Mouse (Mus musculus) c-Kit-positive CD71-positive TER-119-negative erythroid progenitor cells, embryonic 14.5 days (primary cell): ENCODE data around the gene Galnt10.
A peak's percentile ranks its signal among the peaks of the same experiment; 100 is the strongest.

ENCODE experiments used
- DNase-seq: peaks from one replicate; pipeline ENCODE4 v3.0.0-alpha.2; 2013; ENCODE audit warnings: low read depth

Gene Galnt10

DNA sequence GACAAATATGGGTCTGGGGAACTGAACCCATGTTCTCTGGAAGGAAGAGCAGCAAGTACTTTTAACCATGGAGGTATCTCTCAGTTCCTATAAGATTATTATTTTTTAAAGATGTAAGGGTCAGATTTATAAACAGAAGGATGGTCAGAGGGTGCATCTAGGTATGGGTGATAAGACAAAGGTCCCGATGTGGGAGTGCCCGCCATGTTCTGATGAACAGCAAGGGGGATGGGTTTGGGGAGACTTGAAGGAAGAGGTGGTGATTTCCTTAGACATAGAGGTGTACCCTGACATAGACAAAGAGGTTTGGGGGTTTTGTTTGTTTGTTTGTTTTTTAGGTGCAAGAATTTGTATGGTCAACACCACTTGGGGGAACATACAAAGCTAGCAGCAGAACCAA lies 1.6 kb upstream of the Galnt10 start:
- no peak for DNase-seq

DNA sequence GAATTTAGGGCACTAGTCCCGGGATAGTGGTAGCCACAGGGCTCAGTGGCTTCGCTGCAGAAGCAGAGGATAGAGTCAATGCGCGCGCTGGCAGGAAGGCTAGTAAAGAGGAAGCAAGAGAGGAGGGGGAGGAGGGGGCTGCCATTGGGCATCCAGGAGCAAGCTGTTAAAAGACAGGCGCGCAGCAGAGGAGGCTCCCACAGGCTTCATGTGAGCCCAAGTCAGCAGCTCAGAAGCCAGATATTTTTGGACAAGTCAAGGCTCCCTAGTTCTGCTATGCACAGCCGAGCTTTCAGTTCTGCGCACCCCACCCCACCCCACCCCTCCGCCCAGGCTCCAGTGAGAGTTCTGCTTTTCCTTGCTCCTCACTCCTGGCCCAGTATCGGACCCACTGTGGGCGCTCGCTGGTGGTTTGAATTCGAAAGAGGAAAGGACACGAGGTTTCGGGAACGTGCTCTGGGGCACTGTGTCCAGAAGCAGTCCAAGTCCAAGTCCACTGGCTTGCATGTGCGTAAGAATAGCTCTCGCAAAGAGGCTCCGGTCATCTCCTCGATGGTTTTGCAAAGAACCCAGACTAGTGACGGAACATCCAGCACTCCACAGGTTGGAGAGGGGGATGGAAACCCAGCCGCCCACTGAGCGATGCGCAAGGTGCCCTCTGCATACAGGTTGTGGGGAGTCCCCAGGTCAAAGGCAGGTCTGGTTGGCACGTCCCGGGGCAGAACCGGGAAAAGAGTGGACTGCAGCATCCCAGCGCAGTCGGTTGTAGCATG lies 811 bp upstream of the Galnt10 start:
- DNase-seq = no peak

DNA sequence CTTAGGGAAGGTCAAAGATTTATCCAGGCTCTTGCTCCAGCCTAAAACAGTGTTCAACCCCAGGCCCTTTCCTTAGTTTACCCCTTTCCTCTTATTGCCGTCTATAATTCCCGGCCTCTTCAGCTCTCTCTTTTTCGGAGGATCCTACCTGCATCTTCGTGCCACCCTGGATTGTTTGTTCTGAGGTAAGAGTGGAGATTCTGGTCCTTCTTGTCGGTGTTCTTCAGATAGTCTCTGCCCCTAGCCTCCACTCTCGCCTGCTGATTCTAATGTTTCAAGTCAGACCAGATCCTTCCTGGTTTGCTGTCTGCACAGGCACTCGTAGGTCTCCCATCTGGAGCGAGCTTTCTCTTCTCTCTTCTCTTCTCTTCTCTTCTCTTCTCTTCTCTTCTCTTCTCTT lies 605 bp downstream of the Galnt10 start:
- DNase-seq = no peak

DNA sequence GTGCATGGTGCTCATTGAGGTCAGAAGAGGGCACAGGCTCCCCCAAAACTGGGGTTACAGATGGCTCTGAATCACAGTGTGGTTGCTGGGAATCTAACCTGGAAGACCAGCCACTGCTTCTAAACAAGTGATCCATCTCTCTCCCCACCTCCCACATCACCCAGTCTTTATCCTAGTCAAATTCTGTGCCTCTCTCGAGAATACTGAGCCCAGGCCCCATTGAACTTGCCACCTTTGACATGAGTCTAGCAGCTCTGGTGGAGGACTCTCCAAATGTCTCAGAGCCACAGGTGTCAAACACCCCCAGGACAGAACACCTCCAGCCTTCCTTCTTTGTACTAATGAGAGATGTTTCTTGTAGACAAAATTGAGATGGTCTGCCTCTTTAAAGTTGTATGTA lies 1.2 kb downstream of the Galnt10 start:
- DNase-seq = no peak

DNA sequence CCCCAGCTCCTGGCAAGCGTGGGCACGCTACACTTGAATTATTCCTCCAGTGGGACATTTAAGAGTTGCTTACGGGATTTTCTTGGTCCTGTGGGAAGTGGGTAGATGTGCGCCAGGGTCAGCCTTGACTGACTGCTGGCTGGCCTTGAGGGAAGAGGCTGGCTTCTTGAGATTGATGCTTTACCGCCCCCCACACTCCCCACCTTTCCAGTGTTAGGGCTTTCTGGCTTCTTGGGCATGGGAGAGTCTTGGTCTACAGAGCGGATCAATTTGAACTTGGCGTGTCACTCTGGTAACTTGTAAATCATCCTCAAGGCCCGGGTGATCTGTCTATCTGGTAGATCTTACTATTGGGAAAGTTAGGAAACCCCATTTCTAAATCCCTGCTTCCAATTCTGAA lies 1.7 kb downstream of the Galnt10 start:
- no peak for DNase-seq

DNA sequence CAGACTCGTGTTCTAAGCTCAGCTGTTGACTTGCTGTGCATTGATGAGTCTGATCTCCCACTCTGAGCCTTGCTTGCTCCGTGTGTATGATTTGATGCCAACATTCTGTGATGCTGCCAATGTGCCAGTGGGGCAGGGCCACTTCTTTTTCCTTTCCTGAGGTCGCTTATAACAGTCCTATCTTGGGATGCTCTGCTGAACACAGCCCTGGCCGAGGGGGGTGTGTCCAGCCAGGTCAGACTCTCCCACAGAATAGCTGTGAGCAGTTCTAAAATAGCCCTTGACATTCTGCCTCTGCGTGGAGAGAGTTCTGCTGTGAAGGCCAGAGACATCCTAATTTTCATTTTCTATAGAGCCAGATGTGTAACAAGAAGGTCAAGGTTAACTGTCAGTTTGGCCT lies 2.2 kb downstream of the Galnt10 start:
- no peak for DNase-seq

DNA sequence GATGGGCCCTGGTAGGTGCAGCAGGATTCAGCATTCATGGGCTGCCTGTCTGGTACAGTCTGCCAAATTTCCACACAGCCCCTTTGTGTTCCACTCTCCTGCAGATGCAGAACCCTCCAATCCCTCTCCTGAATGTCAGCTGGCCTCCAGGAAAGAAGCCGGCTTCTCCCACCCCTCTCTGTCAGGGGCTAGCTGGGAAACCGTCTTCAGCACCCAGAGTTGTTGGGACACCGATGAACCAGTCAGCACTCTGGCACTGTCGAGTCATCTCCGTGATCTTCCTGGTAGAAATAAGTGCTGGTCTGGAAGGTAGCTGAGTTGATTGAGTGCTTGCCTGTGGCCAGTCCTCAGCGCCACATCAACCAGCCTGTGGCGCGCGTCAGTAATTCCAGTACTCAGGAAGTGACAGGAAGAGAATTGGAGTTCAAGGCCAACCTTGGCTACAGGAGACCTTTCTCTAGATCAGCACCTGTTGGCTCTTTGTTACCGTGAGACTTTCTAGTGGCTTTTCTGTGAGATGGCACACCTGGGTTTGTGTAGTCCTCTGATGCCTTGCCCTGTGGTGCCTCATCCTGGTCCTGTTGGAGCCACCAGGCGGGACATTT lies 3.1 kb downstream of the Galnt10 start:
- no peak for DNase-seq

DNA sequence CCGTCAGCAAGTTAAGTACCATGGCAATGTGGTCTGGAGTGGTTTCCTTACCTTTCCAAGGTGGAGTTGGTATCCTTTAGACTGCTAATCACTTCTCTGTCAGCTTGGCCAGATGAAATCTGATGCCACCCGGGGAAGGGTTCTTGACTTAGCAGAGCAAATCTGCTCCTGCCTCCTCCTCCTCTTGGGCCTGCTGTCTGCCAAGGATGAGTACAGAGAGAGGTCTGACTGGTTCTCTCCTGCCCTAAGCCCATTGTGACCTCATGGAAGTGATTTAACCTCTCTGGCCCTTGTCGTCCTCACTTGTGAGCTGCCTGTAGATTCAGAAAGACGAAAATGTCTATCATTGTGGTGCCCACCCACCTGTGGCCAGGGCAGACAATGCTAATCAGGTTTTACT lies 4.0 kb downstream of the Galnt10 start:
- no peak for DNase-seq

DNA sequence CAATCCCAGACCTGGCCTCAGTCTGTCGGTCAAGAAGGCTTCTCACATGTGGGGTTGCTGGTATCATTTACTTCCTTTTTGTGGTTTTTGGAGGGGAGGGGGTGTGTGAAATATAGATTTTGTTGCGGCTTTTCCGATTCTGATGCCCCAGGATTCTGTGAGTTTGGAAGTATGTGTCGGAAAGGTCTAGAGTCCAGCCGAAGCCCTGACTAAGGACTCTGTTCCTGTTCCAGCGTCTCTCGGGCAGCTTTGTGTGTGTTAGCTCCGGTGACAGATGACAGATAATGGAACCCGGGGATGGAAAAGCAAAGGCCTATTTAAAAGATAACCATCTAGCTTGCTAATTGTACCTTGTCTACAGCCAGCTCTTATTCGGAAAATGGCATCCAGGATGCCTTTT lies 4.4 kb downstream of the Galnt10 start:
- DNase-seq = no peak

DNA sequence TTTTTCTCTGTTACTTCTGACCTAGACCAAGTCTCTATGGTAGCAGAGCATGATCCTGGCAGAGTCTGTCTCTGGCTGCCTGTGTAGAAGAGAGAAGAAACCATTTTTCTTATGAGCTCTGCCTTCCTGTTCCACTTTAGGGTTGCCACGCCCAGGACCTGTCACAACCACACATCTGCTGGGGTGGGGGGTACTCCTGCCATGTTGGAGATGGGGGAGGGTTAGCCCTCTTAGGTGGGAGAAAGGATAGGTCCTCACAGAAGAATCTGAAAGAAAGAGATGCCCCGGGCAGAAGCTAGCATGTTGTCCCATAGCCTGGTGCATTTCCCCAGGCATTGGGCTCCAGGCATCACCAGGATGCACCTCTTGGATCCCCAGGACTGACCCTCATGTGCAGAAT lies 5.6 kb downstream of the Galnt10 start:
- DNase-seq = no peak

DNA sequence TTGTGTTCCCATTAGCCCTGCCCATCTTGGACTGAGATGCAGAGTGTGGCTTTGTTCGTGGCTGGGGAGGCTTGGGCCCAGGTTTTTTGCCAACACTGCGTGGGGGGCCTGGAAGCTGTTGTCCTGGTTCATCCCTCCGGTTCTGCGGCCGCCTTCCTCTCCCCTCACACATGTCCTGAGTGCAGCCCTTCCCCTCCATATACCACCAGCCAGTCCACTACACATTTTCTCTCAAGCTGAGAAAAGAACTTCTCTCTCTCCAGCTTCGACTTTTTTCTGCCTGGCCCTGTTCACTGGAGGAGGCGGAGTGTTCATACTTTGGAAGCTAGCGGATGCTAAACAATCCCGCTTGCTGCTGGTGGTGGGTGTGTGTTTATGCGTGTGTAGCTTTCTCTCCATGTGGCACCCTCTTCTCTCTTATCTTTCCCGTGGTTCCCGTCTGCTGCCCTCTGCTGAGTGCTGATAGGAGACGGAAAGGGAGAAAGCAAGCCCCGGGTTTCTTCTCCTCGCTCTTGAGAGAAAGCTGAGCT lies 6.1 kb downstream of the Galnt10 start:
- DNase-seq = peak; percentile 90

DNA sequence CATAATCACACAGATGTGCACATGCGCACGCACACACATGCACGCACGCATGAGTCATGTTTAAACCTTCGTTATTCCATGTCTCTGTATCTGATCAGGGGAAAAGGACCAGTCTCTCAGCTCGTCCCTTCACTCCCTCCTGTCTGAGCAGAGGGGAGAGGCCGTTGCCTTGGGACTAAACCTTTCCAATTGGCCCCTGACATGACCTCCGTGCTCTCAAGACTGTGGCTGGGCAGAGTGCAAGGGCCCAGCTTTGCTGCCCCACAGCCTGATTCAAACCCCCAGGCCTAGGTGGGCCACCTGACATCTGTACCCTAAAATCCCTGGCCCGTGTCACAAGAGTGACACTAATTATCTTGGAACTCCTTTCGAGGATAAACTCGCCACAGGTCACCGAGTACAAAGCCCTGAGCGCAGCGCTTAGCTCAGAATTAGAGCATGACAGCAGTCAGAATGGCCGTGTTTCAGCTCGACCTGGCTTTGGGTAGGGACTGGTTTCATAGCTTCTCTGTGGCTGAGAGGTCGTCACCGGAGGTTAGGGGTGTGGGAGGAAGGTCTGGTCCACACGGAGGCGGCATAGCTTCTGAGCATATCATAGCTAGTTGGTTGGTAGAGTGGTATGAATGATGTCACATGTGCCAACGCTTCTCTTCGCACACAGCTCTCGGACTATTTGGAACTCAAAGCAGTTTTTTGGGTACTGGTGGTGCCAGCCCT lies 7.1 kb downstream of the Galnt10 start:
- DNase-seq = no peak

DNA sequence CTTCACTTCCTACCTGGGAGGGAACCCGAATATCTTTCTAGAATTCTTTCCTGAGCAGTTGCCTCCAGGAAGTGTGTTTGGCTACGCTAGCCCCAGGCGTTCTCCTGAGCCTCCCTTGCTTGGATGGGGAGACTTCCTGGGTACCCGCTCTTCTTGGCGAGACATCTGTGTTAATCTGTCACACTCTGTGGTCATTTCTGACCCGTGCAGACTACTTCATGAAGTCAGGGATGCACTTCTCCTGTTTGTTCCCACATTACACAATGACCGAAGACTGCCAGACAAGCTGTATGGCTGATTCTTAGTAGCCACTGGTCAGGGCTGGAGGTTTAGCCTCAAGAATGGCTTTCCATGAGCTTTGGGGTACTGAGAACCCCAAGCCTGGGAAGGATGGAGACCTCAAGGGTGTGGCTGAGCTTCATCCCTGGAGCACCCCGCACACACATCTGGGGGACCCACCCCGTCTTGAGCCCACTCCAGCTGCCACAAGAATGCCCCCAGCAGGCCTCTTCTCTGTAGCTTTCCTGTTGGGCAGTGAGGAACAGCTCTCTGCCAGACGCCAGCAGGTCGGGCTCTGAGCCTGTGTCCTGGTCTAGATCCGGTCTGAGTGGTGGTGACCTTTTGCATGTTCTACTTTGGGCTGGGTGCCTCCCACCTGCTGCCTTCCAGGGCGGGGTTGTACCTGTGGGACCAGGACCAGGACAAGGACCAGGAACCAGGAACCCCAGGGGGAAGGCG lies 7.8 kb downstream of the Galnt10 start:
- DNase-seq = no peak

DNA sequence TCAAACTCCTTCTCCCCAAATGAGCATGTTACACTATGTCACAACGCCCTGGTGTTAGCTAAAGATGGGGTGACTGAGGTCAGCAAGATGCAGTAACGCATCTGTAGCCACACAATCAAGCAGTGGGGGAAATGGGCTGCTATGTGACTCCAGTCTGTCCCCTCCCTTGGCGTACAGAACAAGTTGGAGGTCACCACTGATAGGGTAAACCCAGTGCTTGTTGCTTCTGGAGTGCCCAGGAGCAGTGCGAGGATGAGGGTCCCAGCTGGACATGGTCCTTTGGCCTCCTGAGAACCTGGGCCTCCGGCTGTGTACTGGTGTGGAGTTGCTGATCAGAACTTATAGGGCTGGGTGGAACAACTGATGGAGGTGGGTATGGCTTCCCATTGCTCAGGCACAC lies 8.6 kb downstream of the Galnt10 start:
- no peak for DNase-seq

DNA sequence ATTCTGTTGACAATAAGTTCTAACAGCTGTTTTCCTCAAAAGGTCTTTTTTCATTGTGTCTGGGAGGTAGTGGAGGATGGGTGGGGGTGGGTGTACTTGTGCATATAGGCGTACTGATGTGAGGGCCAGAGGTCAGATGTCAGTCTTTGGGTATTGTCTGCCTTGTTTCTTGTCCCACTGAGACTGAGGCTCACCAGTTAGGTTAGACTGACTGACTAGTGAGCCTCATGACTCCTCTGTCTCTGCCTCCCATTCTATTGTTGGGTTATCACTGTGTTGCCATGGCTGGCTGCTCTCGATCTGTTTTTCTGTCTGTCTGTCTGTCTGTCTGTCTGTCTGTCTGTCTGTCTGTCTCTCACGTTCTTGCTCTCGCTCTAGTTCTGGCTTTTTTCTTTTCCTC lies 9.1 kb downstream of the Galnt10 start:
- no peak for DNase-seq

DNA sequence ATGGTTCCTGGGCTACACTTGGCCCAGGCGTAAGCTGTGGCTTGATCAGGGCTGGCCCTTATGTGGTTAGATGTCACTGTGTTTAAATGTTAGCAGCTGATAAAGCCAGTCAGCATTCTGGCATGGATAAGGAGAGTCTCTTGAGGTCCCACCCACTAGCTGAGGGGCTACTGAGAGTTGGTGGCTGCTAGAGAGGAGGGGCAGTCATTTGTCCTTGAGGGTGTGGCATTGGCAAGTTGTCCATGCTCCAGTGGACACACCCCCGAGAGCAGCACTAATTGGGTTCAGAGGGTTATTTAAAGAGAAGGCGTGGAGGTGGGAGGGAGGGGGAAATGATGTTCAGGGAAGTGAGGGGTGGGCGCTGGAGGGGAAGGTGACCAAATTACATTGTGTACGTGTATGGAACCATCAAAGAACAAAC lies 9.7 kb downstream of the Galnt10 start:
- peak; percentile 88 for DNase-seq

DNA sequence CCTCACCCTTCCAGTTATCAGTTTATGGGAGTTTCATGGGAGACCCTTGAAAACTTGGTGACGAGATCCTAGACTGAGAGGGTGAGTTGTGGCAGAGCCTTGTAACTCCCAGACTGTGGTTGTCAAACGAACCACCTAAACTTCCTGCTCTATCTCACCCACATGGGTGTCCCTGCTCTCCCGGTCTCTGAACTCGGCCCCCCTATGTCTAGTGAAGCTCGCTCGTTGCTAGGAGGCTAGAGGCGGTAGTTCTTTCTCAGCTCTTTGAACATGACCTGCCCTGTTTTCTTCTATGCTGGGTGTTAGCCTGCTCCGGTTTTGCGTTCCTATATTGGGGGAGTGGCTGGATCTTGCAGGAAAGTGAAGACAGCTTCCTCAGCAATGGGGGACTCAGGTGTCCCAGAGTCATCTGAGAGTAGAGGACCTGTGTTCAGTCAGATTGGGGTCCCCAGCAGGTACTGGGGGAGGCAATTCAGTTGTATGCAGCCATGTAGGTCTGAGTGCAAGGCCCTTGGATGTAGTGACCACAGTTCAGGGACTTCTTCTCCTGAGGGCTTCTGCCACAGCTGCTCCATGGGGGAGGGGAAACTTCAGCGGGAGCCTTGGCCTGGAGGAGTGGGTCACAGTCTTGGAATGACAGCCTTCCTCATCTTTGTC lies 10.6 kb downstream of the Galnt10 start:
- no peak for DNase-seq

DNA sequence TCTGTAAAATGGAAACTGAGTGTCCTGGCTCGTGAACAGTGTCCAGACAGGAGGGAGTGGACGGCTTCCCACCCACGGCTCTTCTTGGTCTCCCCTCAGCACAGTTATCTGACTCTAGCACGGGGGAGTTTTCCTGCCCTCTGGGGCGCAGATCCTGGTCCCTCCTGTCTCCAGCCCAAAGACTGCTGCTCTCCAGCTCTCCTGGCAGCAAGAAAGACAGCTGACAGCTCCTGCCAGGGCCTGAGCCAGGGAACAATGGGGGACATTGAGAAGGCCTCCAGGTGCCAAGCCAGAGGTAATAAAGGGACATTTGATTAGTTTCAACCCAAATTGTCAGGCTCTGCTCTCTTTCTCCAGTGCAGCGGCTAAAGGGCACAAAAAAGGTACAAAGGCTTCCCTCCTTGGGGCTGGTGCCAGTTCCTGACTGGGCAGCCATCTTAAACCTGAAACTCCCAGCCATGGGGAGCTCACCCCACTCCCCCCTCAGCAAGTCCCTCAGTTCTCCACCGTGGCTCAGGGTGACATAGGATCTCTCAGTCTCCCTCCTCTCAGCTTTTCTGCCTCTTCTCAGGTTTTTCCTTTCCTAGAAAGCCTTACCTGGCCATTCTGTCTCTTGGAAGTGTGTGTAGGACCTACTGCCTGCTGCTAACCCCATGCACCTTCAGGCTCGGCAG lies 11.5 kb downstream of the Galnt10 start:
- DNase-seq = no peak

DNA sequence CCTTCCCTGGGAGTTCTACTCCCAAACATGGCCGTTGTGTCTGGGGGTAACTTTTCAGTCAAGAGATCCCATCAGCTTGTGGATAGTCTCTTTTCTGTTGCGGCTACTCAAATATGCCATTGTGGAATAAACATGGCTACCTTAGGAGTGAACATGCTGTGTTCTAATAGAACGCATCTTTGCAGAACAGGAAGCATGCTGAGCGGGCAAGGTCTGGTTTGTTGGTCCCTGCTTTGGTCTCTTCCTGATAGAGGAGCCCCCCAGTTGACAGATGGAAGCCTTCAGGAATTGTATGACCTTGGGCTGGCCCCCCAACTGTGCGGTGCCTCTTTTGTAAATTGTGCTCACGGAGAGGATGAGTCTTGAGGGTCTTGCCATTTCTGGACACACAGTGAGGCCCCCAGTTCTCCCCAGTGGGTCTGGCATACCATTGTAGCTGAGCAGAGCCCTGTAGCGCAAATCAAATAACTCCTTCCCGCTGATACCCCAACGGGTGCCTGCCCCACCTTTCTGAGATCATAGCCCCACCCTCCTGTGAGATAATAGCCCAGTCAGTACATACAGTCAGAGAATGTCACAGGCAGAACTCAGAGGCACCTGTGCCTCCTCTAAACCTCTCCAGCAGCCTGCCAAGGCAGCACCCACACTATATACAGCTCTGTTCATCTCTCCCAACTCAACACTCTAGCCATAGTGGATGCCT lies 12.3 kb downstream of the Galnt10 start:
- peak; percentile 61 for DNase-seq

DNA sequence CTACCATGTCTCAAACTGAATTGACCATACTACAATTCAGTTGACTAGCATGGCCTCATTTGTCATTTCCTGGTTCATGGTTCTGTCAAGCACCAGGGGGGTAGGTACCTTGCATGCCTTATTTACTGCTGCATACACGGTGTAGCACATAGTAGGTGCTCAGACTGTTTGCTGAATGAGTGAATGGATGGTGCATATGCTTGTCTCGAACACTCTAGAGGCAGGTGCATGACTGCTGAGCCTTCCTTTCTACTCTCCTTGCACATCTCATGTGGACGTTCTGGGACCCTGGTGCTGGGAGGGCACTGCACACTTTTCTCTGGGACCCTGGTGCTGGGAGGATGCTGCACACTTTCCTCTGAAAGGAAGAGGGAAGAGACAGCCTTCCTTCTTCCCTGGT lies 13.0 kb downstream of the Galnt10 start:
- DNase-seq = no peak

DNA sequence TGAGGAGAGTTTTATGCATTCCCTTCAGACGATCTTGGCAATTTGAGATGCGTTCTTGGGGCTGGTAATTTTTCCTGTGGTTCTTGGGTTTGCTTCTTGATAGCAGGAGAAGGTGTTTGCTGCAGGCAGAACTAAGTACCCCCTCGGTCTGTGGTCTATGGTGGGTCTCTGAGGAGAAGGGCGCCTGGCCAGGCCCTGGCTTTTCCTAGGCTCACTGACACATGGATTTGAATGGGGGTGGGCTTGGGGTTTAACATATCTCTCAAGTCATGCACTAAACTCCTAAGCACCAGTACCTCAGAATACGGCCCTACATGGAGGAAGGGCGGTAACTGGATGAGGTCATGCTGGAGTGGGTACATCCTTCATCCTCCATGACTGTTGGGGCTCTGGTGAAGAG lies 13.5 kb downstream of the Galnt10 start:
- no peak for DNase-seq
